8 mouse cellular contexts compared by ENCODE assay signal in genomic region chr7:127876041-127876466, GRCm38 (mm10). TPM values are rescaled to one million over a fixed set of nuclear protein-coding genes. Genes with fewer than 3 reads are reported as not detected.
DNase-seq lines count a peak whose midpoint lies in the region; ATAC-seq and TF ChIP-seq lines count a peak whose summit lies in the region.

Gene Zfp646, plus strand, starts transcription at chr7:127876221.

- peak; percentile 56 to 66 for DNase-seq in adrenal gland, postnatal 4 days (ENCODE audit: low spot score in 2 of 2)
- DNase-seq in heart, postnatal 36 days: peak; percentile 74 to 85
- DNase-seq in layer of hippocampus, adult 18-20 months (ENCODE audit: low spot score in 2 of 2): peak; percentile 68 to 76
- DNase-seq in lung, adult 18-20 months: peak; percentile 77
- DNase-seq in thymus, adult 2 months: peak; percentile 71

- H3K4me3 ChIP-seq in forebrain, embryonic 15.5 days: peak within 1 kb of the TSS; percentile 90
- H3K4me3 ChIP-seq in neural tube, embryonic 14.5 days (ENCODE audit: low read depth, low read length): peak within 1 kb of the TSS; percentile 92
- H3K4me3 ChIP-seq in thymus, adult 2 months (ENCODE audit: control insufficient read depth, insufficient read depth, low read length): peak within 1 kb of the TSS; percentile 89

- TF ChIP-seq CTCF in thymus, adult 2 months (IDR thresholded peaks at IDR 0.05; ENCODE audit: borderline replicate concordance, control insufficient read depth, extremely low read depth, insufficient read depth, low read length, poor library complexity): 0 out of 2 replicates have a peak, but pooled peaks have one; percentile 6

- H3K27me3 ChIP-seq in forebrain, embryonic 15.5 days: no peaks in the 10 kb centered on the region
- H3K27me3 ChIP-seq in neural tube, embryonic 14.5 days (ENCODE audit: control insufficient read depth, insufficient read depth, low read length): 0 out of 2 replicates have a peak, but pooled peaks cover 2% of the 10 kb centered on the region
- H3K27me3 ChIP-seq in thymus, adult 2 months (ENCODE audit: control insufficient read depth, insufficient read depth, low read length): no peaks in the 10 kb centered on the region

- TF ChIP-seq POLR2A in thymus, adult 2 months (IDR thresholded peaks at IDR 0.05; ENCODE audit: control insufficient read depth, extremely low read depth, insufficient read depth, low read length, poor library complexity): peak; percentile 55; the same call in 1 of the 2 replicates

- peak within 1 kb of the TSS; percentile 100 for H3K27ac ChIP-seq in forebrain, embryonic 15.5 days (replicated peaks)
- H3K27ac ChIP-seq in neural tube, embryonic 14.5 days (ENCODE audit: low read depth, low read length): peak within 1 kb of the TSS; percentile 99
- peak within 1 kb of the TSS; percentile 82 for H3K27ac ChIP-seq in thymus, adult 2 months (ENCODE audit: control insufficient read depth, insufficient read depth, low read length)

- H3K4me2 ChIP-seq in forebrain, embryonic 15.5 days (replicated peaks): peak within 1 kb of the TSS; percentile 67
- H3K4me2 ChIP-seq in neural tube, embryonic 14.5 days (ENCODE audit: low read depth, low read length): peak within 1 kb of the TSS; percentile 74

- under 1% methylated on average over 41 of the region's 41 CpGs for WGBS in forebrain, embryonic 15.5 days
- under 1% methylated on average over 41 of the region's 41 CpGs for WGBS in neural tube, embryonic 14.5 days
- WGBS in thymus, adult 2 months: under 1% methylated on average over 41 of the region's 41 CpGs

- intact Hi-C loops in heart, postnatal 36 days (cut with DNase I): loop anchor here (5.0 kb wide), 1 partner anchor 99 kb away; the partner anchor contains the start of gene Setd1a

- ATAC-seq in CD4-positive, CD25-positive, alpha-beta regulatory T cell, adult 4 months: peak; percentile 58
- peak; percentile 90 for ATAC-seq in forebrain, embryonic 15.5 days (replicated peaks)
- peak; percentile 90 for ATAC-seq in neural tube, embryonic 14.5 days (ENCODE audit: low read depth)

- peaks cover 37% of the 10 kb centered on the region for H3K36me3 ChIP-seq in forebrain, embryonic 15.5 days
- peaks cover 23% of the 10 kb centered on the region for H3K36me3 ChIP-seq in neural tube, embryonic 14.5 days (ENCODE audit: control insufficient read depth, insufficient read depth, low read length)
- H3K36me3 ChIP-seq in thymus, adult 2 months (ENCODE audit: control insufficient read depth, insufficient read depth, low read length): peaks cover 22% of the 10 kb centered on the region

- H3K9me3 ChIP-seq in forebrain, embryonic 15.5 days: no peaks in the 10 kb centered on the region
- no peaks in the 10 kb centered on the region for H3K9me3 ChIP-seq in neural tube, embryonic 14.5 days (ENCODE audit: control insufficient read depth, low read length)

- peak within 1 kb of the TSS; percentile 99 for H3K9ac ChIP-seq in forebrain, embryonic 15.5 days (replicated peaks)
- H3K9ac ChIP-seq in neural tube, embryonic 14.5 days (replicated peaks; ENCODE audit: low read depth, low read length): peak within 1 kb of the TSS; percentile 97

- H3K4me1 ChIP-seq in forebrain, embryonic 15.5 days: peaks cover 28% of the 10 kb centered on the region
- H3K4me1 ChIP-seq in neural tube, embryonic 14.5 days (ENCODE audit: control insufficient read depth, insufficient read depth, low read length): peaks cover 22% of the 10 kb centered on the region
- H3K4me1 ChIP-seq in thymus, adult 2 months (replicated peaks; ENCODE audit: control insufficient read depth, insufficient read depth, low read length): peaks cover 6% of the 10 kb centered on the region

RNA-seq across cellular contexts. Expression of gene Zfp646, which starts in this region (rescaled TPM):
- polyA plus RNA-seq in CD4-positive, CD25-positive, alpha-beta regulatory T cell, adult 4 months (2017; shearing (Covaris generic)): 10 to 100 TPM; 25.1 to 29.0 TPM
- total RNA-seq in adrenal gland, postnatal 4 days (2021): 10 to 100 TPM; 50.2 to 55.8 TPM
- 13.2 and 13.7 TPM in 2 replicates for polyA plus RNA-seq in forebrain, embryonic 15.5 days (2015; fragmentation: Nextera tagmentation; extraction: Ambion mirVana)
- total RNA-seq in heart, postnatal 36 days (2021): 10 to 100 TPM; 17.2 to 19.3 TPM
- total RNA-seq in layer of hippocampus, adult 18-20 months (2021): 10 to 100 TPM; 34.6 to 35.9 TPM
- polyA plus RNA-seq in neural tube, embryonic 14.5 days (2014; fragmentation: Nextera tagmentation; extraction: Ambion mirVana): 12.0 and 13.1 TPM in 2 replicates
- 61.3 and 64.2 TPM in 2 replicates for polyA plus RNA-seq in thymus, adult 2 months (2012; rRNA removed)

Comparison
In these comparisons a context has a peak if more than half of its experiments do, and no peak if none do; other contexts are left out.
1. Peak in every context shown above with its lines: DNase-seq, ATAC-seq, H3K4me3 ChIP-seq and H3K27ac ChIP-seq.